Mouse (Mus musculus) thymus, adult 2 months (tissue): ENCODE data around the gene Atg4c. TPM values are rescaled to one million over a fixed set of nuclear protein-coding genes. Genes with fewer than 3 reads are reported as not detected.
A peak's percentile ranks its signal among the peaks of the same experiment; 100 is the strongest.

Experiments used
- DNase-seq: peaks from one replicate; pipeline ENCODE4 v3.0.0; 2021
- H3K27ac ChIP-seq: fragments of 200-500 bp; 2 replicates; pipeline ENCODE4 v1.5.1; 2012; ENCODE audit warnings: low read length, control low read depth; ENCODE audit not compliant: control insufficient read depth, insufficient read depth
- H3K27me3 ChIP-seq: fragments of 200-500 bp; 2 replicates; pipeline ENCODE4 v1.6.1; 2012; ENCODE audit warnings: mild to moderate bottlenecking, low read length, moderate library complexity, mixed read lengths; ENCODE audit not compliant: control insufficient read depth, insufficient read depth
- H3K36me3 ChIP-seq: fragments of 200-500 bp; 2 replicates; pipeline ENCODE4 v1.6.1; 2012; ENCODE audit warnings: mild to moderate bottlenecking, low read length, moderate library complexity; ENCODE audit not compliant: control insufficient read depth, insufficient read depth
- H3K4me1 ChIP-seq: fragments of 200-500 bp; replicated peaks from 2 replicates; pipeline ENCODE4 v1.6.1; 2012; ENCODE audit warnings: low read length; ENCODE audit not compliant: control insufficient read depth, insufficient read depth
- H3K4me3 ChIP-seq: fragments of 200-500 bp; 2 replicates; pipeline ENCODE4 v1.5.1; 2012; ENCODE audit warnings: mild to moderate bottlenecking, low read length, control low read depth, moderate library complexity; ENCODE audit not compliant: control insufficient read depth, insufficient read depth
- CTCF ChIP-seq: fragments of 200-500 bp; IDR thresholded peaks from 2 replicates; pipeline ENCODE4 v1.5.1; 2012; ENCODE audit warnings: mild to moderate bottlenecking, control low read depth, low read length, moderate library complexity, borderline replicate concordance; ENCODE audit not compliant: control insufficient read depth, poor library complexity, insufficient read depth; ENCODE audit errors: extremely low read depth
- POLR2A ChIP-seq: fragments of 200-500 bp; IDR thresholded peaks from 2 replicates; pipeline ENCODE4 v1.6.1; 2012; ENCODE audit warnings: mild to moderate bottlenecking, low read length, control low read depth, moderate library complexity; ENCODE audit not compliant: control insufficient read depth, poor library complexity, insufficient read depth; ENCODE audit errors: extremely low read depth
- WGBS: fragments of 180-500 bp; shearing (Covaris S2); methylation state at CpG from one replicate; pipeline ENCODE4 v1.1.7; 2018; 5-methylcytosine and 5-hydroxymethylcytosine counted together
- polyA plus RNA-seq: library from polyadenylated mRNA; depleted of rRNA; stranded (reverse); fragments of >200 nt; gene quantifications from 2 replicates; pipeline ENCODE4 v1.2.3, GENCODE M21; 2012; rRNA removed

The Atg4c gene
- 0.80 and 0.83 TPM in 2 replicates for polyA plus RNA-seq

DNA sequence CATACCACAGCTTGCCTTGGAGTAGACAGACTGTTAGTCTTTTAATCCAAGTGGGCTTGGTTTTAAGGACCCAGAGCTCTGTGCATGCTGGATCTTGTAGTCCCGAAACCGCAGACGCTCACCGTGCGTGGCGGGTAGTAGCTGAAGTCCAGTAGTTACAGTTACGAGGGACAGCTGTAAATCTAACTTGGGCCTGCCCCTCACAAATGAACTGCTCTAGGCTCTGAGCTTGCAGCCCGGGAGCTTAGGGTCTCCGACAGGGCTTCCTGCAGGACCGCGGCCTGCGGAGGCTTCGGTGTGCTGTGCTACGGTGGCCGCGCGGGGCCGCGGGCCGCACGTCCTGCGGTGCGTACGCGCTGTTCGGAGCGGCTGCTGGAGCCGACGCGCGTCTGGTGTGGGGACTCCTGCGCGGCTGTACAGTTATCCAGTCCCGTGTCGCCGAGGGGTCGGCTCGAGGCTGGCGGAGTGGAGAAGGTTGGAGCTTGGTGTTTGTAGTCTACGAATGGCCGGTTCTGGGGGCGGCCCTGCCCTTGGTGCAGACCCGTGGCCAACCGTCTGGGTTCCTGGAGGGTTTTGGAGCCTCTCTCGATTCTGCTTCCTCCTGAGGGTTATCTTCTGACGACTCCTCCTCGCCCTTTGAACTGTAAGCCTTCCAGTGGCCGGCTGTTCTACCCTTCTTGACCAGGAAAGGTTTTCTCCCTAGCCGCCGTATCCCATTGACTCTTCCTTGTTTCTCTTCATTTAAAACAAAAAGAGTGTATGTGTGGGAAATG, at the start of gene Atg4c:
Gene Atg4c (plus strand): TSS at position 125 of the 773 bp plus-strand sequence.
- under 1% methylated on average over 50 of the region's 50 CpGs for WGBS
- H3K36me3 ChIP-seq = no peaks in the 10 kb centered on the region
- DNase-seq = peak; percentile 59
- H3K27ac ChIP-seq = no peak within 1 kb of the TSS
- H3K4me3 ChIP-seq = peak within 1 kb of the TSS; percentile 83
- H3K4me1 ChIP-seq = no peaks in the 10 kb centered on the region
- TF ChIP-seq CTCF (0 out of 2 replicates have a peak, but pooled peaks have one; percentile 33), POLR2A (peak; percentile 42; the same call in 1 of the 2 replicates)
- H3K27me3 ChIP-seq = 0 out of 2 replicates have a peak, but pooled peaks cover 3% of the 10 kb centered on the region

DNA sequence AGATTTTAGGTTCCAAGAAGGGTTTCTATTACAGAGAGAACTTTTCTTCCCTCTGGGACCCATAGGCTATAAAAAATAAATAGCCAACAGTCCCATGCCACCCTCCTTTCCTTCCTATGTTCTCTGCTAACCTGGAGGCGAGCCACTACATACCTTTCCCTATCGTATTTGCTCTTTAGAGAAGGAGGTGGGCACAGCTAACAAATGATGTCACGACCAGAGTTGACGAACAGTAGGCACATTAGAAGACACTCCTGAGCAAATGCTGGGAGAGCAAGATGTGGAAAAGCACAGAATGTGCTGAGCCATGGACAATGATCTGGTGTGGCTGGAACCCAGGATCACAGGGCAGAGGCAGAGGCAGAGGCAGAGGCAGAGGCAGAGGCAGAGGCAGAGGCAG, 42.3 kb upstream of the Atg4c start:
- H3K4me3 ChIP-seq = no peak overlapping the region
- no peaks in the 10 kb centered on the region for H3K4me1 ChIP-seq
- DNase-seq = no peak
- 92% methylated on average over 4 of the region's 4 CpGs for WGBS
- no peak overlapping the region for H3K27ac ChIP-seq
- H3K36me3 ChIP-seq = no peaks in the 10 kb centered on the region
- TF ChIP-seq CTCF (no peak), POLR2A (no peak)
- H3K27me3 ChIP-seq = no peaks in the 10 kb centered on the region

DNA sequence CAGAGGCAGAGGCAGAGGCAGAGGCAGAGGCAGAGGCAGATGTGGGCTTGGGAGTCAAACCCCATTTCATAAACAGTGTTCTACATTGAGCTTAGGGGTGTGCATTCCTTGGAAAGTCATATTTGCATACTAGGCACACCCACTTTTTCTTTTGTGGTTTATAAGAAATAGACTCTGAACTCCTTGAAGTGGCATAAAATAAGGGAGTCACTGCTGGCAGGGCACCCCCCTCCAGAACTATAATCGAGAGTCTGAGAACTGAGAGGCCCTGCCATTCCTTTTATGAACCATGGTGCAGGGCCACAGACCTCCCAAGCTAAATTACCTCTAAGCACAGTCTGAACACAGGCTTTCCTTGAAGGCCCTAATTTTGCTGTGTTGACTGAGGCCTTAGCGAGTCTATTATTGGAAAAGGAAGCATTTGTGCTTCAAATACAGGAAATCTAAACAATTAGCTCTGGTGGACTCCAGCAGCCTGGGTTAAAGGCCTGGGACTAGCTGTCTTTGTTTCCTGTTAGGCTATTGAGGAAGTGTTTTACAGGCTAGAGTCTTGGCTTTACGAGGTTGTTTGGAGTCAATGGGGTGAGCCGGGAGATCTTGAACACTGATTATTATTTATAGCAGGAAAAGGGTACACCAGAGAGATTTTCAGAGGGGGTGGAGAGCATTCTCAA, 41.7 kb upstream of the Atg4c start:
- Histone ChIP-seq H3K4me1 (no peaks in the 10 kb centered on the region), H3K27ac (no peak overlapping the region), H3K4me3 (no peak overlapping the region), H3K36me3 (no peaks in the 10 kb centered on the region), H3K27me3 (no peaks in the 10 kb centered on the region)
- no peak for TF ChIP-seq POLR2A
- no peak for TF ChIP-seq CTCF
- DNase-seq = no peak
- WGBS = 39% methylated on average over 4 of the region's 4 CpGs

DNA sequence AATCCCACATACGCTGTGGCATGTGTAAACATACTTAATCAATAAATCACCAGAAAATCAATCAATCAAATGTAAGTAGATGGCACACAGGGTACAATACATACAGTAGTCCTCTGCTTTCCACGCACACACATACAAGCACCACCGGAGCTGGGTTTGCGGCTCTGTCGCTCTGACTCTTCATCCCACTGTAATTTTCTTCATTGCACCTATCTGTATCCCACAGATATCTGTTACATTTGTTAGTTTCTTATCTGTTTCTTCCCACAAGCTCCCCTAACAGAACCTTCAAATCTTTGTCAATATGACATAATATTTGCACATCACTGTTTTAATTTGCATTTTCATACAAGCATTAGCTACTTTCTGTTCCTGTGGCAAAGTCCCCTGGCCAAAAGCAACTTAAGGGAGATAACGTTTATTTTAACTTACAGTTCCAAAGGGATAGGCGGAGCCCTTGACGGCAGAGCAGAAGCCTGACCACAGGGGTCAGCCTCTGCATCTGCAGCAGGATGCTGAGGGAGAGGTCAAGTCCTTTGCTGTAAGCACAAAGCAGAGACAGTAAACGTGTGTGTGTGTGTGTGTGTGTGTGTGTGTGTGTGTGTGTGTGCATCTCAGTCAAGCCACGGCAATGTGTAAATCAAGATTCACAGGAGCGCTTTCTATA, 37.0 kb upstream of the Atg4c start:
- 85% methylated on average over 11 of the region's 11 CpGs for WGBS
- no peak overlapping the region for H3K27ac ChIP-seq
- H3K4me1 ChIP-seq = no peaks in the 10 kb centered on the region
- no peak overlapping the region for H3K4me3 ChIP-seq
- no peaks in the 10 kb centered on the region for H3K36me3 ChIP-seq
- TF ChIP-seq CTCF (no peak), POLR2A (no peak)
- DNase-seq = no peak
- H3K27me3 ChIP-seq = no peaks in the 10 kb centered on the region

DNA sequence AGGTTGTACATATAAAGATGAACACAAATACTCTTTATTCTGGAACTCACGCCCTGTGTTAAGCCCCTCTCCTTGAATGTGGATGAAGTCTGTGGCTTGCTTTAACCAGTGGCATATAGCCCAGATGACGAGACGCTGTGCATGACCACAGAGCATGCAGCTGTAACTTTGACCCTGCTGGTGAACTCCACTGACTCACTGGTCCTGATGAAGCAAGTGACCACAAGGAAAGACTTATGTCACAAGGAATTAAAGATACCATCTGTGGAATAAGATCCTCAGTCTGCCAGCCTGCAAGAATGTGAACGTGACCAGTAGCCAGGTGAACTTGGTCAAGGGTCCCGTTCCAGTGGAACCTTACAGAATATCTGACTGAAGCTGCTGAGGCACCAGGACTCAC, 35.2 kb upstream of the Atg4c start:
- Histone ChIP-seq H3K4me1 (no peaks in the 10 kb centered on the region), H3K36me3 (no peaks in the 10 kb centered on the region), H3K27me3 (no peaks in the 10 kb centered on the region), H3K27ac (no peak overlapping the region), H3K4me3 (no peak overlapping the region)
- 76% methylated on average over 5 of the region's 5 CpGs for WGBS
- no peak for DNase-seq
- TF ChIP-seq CTCF (no peak), POLR2A (no peak)

DNA sequence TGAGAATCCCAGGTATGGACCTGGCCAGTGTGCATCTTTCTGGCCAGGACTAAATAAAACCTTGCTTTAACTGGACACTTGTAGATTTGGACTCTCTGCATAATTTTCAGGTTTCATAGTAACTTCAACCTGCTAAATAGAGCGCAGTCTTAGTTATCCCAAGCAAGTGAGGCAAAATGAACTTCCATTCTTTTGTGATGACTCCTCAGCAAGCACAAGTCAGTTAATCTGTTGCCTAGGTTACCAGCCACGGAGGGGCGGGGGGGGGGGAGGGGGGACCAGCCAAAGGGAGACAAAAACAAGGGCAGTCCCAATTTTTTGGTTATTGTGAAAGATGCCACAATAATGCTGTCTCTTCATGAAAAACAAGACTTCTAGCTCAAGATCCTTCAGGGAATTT, 33.3 kb upstream of the Atg4c start:
- Histone ChIP-seq H3K27ac (no peak overlapping the region), H3K4me1 (no peaks in the 10 kb centered on the region), H3K4me3 (no peak overlapping the region), H3K27me3 (no peaks in the 10 kb centered on the region), H3K36me3 (no peaks in the 10 kb centered on the region)
- WGBS = 53% methylated on average over 3 of the region's 3 CpGs
- no peak for TF ChIP-seq POLR2A
- no peak for TF ChIP-seq CTCF
- no peak for DNase-seq
